Mouse (Mus musculus) forebrain, postnatal 0 days (tissue): ENCODE measurements around the gene Rnase10. TPM values are rescaled to one million over a fixed set of nuclear protein-coding genes. Genes with fewer than 3 reads are reported as not detected.

Experiments used
- ATAC-seq: fragments of 200-750 bp; cut with Nextera tagmentation; 2 replicates; pipeline ENCODE4 v1.8.0; 2017; ENCODE audit warnings: mild to moderate bottlenecking, moderate library complexity
- DNase-seq: peaks from one replicate; pipeline ENCODE4 v3.0.0-alpha.2; 2015
- H3K27ac ChIP-seq: fragments of 300-500 bp; sonication (generic); 2 replicates; pipeline ENCODE4 v1.5.1; 2014; ENCODE audit warnings: low read depth, mild to moderate bottlenecking, antibody characterized with exemption, low read length, moderate library complexity, mixed read lengths
- H3K27me3 ChIP-seq: fragments of 300-500 bp; sonication (generic); 2 replicates; pipeline ENCODE4 v1.6.1; 2014; ENCODE audit warnings: mild to moderate bottlenecking, low read length, mixed read lengths; ENCODE audit not compliant: insufficient read depth
- H3K36me3 ChIP-seq: fragments of 300-500 bp; sonication (generic); 2 replicates; pipeline ENCODE4 v1.6.1; 2014; ENCODE audit warnings: mild to moderate bottlenecking, moderate library complexity; ENCODE audit not compliant: insufficient read depth
- H3K4me1 ChIP-seq: fragments of 300-500 bp; sonication (generic); 2 replicates; pipeline ENCODE4 v1.6.1; 2014; ENCODE audit warnings: antibody characterized with exemption; ENCODE audit not compliant: insufficient read depth
- H3K4me2 ChIP-seq: fragments of 300-500 bp; sonication (generic); 2 replicates; pipeline ENCODE4 v1.6.1; 2014; ENCODE audit warnings: low read depth, mild to moderate bottlenecking, moderate library complexity
- H3K4me3 ChIP-seq: fragments of 300-500 bp; sonication (generic); 2 replicates; pipeline ENCODE4 v1.5.1; 2014; ENCODE audit warnings: low read depth, low read length, mixed read lengths
- H3K9ac ChIP-seq: fragments of 300-500 bp; sonication (generic); 2 replicates; pipeline ENCODE4 v1.6.1; 2014; ENCODE audit warnings: mild to moderate bottlenecking
- H3K9me3 ChIP-seq: fragments of 300-500 bp; sonication (generic); 2 replicates; pipeline ENCODE4 v1.6.1; 2016; ENCODE audit warnings: low read length
- CTCF ChIP-seq: sonication (generic); IDR thresholded peaks from 2 replicates; pipeline ENCODE4 v1.5.1; 2016; ENCODE audit warnings: antibody characterized with exemption, control low read depth, low read depth
- WGBS: fragments of 180-500 bp; shearing (Covaris S2); extraction: QIAGEN DNeasy Blood & Tissue Kit; methylation state at CpG from one replicate; pipeline ENCODE4 v1.1.7; 2014; 5-methylcytosine and 5-hydroxymethylcytosine counted together
- polyA plus RNA-seq: library from polyadenylated mRNA; unstranded; fragments of >200 nt; fragmentation: Nextera tagmentation; extraction: Ambion mirVana; gene quantifications from 2 replicates; pipeline ENCODE4 v1.2.1, GENCODE M21; 2015
- total RNA-seq: library from RNA; depleted of rRNA; stranded (reverse); fragments of >200 nt; gene quantifications from 2 replicates; pipeline ENCODE4 v1.2.3, GENCODE M21; 2014; rRNA removed

Gene Rnase10
- total and polyA plus RNA-seq, 2 experiments from 2014 or later: not detected

DNA sequence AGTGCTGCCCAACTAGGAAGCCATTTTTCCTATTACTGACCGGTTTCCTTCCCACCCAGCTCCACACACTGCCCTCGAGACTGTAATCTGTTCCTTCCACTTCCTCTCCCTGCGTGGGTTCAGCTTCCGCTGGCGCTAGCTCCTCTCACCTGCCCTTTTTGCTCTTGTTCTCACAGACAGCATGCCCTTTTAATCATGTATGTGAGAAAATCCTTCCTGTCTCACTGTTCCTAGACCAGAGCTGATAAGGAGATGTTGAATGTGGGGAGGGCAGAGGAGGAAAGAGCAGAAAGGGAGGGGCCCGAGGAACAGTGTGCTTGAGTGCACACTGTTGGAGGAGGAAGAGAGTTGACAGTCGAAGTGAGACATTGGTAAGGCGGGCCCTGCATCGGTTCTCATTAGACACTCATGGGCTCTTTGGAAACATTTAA is 49.9 kb downstream of the Rnase10 start, which contains the start of gene Rnase12:
Gene Rnase12 (minus strand): TSS at position 261 of the 431 bp plus-strand sequence.
- TF ChIP-seq CTCF: no peak
- WGBS: 72% methylated on average over 9 of the region's 9 CpGs
- no peaks in the 10 kb centered on the region for H3K4me1 ChIP-seq
- no peaks in the 10 kb centered on the region for H3K36me3 ChIP-seq
- no peak within 1 kb of the TSS for H3K27ac ChIP-seq
- H3K27me3 ChIP-seq: no peaks in the 10 kb centered on the region; the same call in 1 of the 2 replicates
- H3K4me3 ChIP-seq: no peak within 1 kb of the TSS
- no peak within 1 kb of the TSS for H3K9ac ChIP-seq
- no peak within 1 kb of the TSS for H3K4me2 ChIP-seq
- no peaks in the 10 kb centered on the region for H3K9me3 ChIP-seq
- DNase-seq (no peak), ATAC-seq (no peak)

Other genes with a start within 250 kb of the Rnase10 start
- gene Ttc5, start 222.2 kb upstream of the Rnase10 start, total RNA-seq: 101 and 114 TPM in 2 replicates
- gene Ttc5, start 222.2 kb upstream of the Rnase10 start, polyA plus RNA-seq: 92.8 and 100 TPM in 2 replicates
- 0.19 TPM in 1 of 2 replicates, not detected in the other for gene Ccnb1ip1, start 200.0 kb upstream of the Rnase10 start, total RNA-seq
- gene Ccnb1ip1, start 200.0 kb upstream of the Rnase10 start, polyA plus RNA-seq: 0.09 TPM in 1 of 2 replicates, not detected in the other
- 33.2 and 35.7 TPM in 2 replicates for gene Parp2, start 199.9 kb upstream of the Rnase10 start, total RNA-seq
- gene Parp2, start 199.9 kb upstream of the Rnase10 start, polyA plus RNA-seq: 30.3 and 34.4 TPM in 2 replicates
- 2.4 and 2.5 TPM in 2 replicates for gene Tep1, start 137.2 kb upstream of the Rnase10 start, total RNA-seq
- gene Tep1, start 137.2 kb upstream of the Rnase10 start, polyA plus RNA-seq: 1.1 and 1.2 TPM in 2 replicates
- 1.1 and 2.8 TPM in 2 replicates for gene Klhl33, start 110.2 kb upstream of the Rnase10 start, total RNA-seq
- 0.70 and 0.80 TPM in 2 replicates for gene Klhl33, start 110.2 kb upstream of the Rnase10 start, polyA plus RNA-seq
- 75.2 and 102 TPM in 2 replicates for gene Osgep, start 82.9 kb upstream of the Rnase10 start, total RNA-seq
- gene Osgep, start 82.9 kb upstream of the Rnase10 start, polyA plus RNA-seq: 79.1 and 87.6 TPM in 2 replicates
- 134 and 150 TPM in 2 replicates for gene Apex1, start 82.8 kb upstream of the Rnase10 start, total RNA-seq
- 193 and 233 TPM in 2 replicates for gene Apex1, start 82.8 kb upstream of the Rnase10 start, polyA plus RNA-seq
- gene Pip4p1, start 76.9 kb upstream of the Rnase10 start, total RNA-seq: 54.8 and 61.9 TPM in 2 replicates
- 97.2 and 103 TPM in 2 replicates for gene Pip4p1, start 76.9 kb upstream of the Rnase10 start, polyA plus RNA-seq
- 16.7 and 20.0 TPM in 2 replicates for gene Pnp, start 76.7 kb upstream of the Rnase10 start, total RNA-seq
- gene Pnp, start 76.7 kb upstream of the Rnase10 start, polyA plus RNA-seq: 11.3 and 13.1 TPM in 2 replicates
- gene Gm49342, start 63.2 kb upstream of the Rnase10 start, total RNA-seq: 13.1 and 19.0 TPM in 2 replicates
- gene Gm49342, start 63.2 kb upstream of the Rnase10 start, polyA plus RNA-seq: not detected in 2 replicates
- gene Pnp2, start 51.8 kb upstream of the Rnase10 start, total RNA-seq: 1.00 and 1.7 TPM in 2 replicates
- gene Pnp2, start 51.8 kb upstream of the Rnase10 start, polyA plus RNA-seq: 0.78 and 1.6 TPM in 2 replicates
- gene Rnase9, start 34.1 kb downstream of the Rnase10 start, total RNA-seq: not detected in 2 replicates
- not detected in 2 replicates for gene Rnase9, start 34.1 kb downstream of the Rnase10 start, polyA plus RNA-seq
- not detected in 2 replicates for gene Rnase11, start 42.4 kb downstream of the Rnase10 start, total RNA-seq
- not detected in 2 replicates for gene Rnase11, start 42.4 kb downstream of the Rnase10 start, polyA plus RNA-seq
- gene Rnase12, start 49.9 kb downstream of the Rnase10 start, total RNA-seq: not detected in 2 replicates
- 0.38 TPM in 1 of 2 replicates, not detected in the other for gene Rnase12, start 49.9 kb downstream of the Rnase10 start, polyA plus RNA-seq
- gene Olfr750, start 66.7 kb downstream of the Rnase10 start, total RNA-seq: not detected in 2 replicates
- gene Olfr750, start 66.7 kb downstream of the Rnase10 start, polyA plus RNA-seq: 0.08 TPM in 1 of 2 replicates, not detected in the other
- 23.2 and 27.7 TPM in 2 replicates for gene Rnase4, start 83.3 kb downstream of the Rnase10 start, total RNA-seq
- 15.8 and 16.3 TPM in 2 replicates for gene Rnase4, start 83.3 kb downstream of the Rnase10 start, polyA plus RNA-seq
- 0.62 and 4.9 TPM in 2 replicates for gene Ang, start 83.4 kb downstream of the Rnase10 start, total RNA-seq
- 2.8 and 4.0 TPM in 2 replicates for gene Ang, start 83.4 kb downstream of the Rnase10 start, polyA plus RNA-seq
- gene Eddm3b, start 106.7 kb downstream of the Rnase10 start, total RNA-seq: 0.15 TPM in 1 of 2 replicates, not detected in the other
- 0.22 TPM in 1 of 2 replicates, not detected in the other for gene Eddm3b, start 106.7 kb downstream of the Rnase10 start, polyA plus RNA-seq
- gene Rnase6, start 116.2 kb downstream of the Rnase10 start, total RNA-seq: 0.77 and 2.7 TPM in 2 replicates
- 1.3 and 1.4 TPM in 2 replicates for gene Rnase6, start 116.2 kb downstream of the Rnase10 start, polyA plus RNA-seq
- gene Rnase1, start 139.0 kb downstream of the Rnase10 start, total RNA-seq: not detected in 2 replicates
- gene Rnase1, start 139.0 kb downstream of the Rnase10 start, polyA plus RNA-seq: 0.21 TPM in 1 of 2 replicates, not detected in the other
- not detected in 2 replicates for gene Rnase2b, start 154.5 kb downstream of the Rnase10 start, total RNA-seq
- gene Rnase2b, start 154.5 kb downstream of the Rnase10 start, polyA plus RNA-seq: not detected in 2 replicates
- not detected in 2 replicates for gene Ang2, start 191.4 kb downstream of the Rnase10 start, total RNA-seq
- gene Ang2, start 191.4 kb downstream of the Rnase10 start, polyA plus RNA-seq: not detected in 2 replicates
- not detected in 2 replicates for gene Ear14, start 195.6 kb downstream of the Rnase10 start, total RNA-seq
- gene Ear14, start 195.6 kb downstream of the Rnase10 start, polyA plus RNA-seq: not detected in 2 replicates
- gene Rnase2a, start 248.4 kb downstream of the Rnase10 start, total RNA-seq: not detected in 2 replicates
- not detected in 2 replicates for gene Rnase2a, start 248.4 kb downstream of the Rnase10 start, polyA plus RNA-seq